Mouse (Mus musculus): ENCODE results near the gene Siglech.

DNA sequence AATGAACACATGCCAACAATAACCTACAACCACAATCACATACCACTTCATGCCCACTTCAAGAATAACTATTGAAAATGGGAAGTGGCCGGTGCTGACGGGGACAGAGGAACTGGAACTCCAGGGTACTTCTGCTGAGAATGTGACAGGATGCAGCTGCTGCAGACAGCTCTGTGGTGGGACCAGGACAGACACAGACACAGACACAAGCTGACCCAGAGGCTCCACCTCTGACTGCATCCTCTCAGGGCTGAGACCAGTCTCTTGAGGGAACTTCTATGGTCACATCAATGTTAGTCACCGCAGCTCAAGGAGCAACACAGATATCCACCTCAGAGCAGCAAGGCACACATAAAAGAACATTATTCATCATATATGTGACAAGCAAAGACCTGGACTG lies 16.6 kb downstream of the Siglech start:
- TF ChIP-seq CTCF (conservative IDR thresholded peaks at IDR 0.05; ENCODE audit: low read length) (no peak), POU5F1 (IDR thresholded peaks at IDR 0.05; ENCODE audit: borderline replicate concordance, low read length) (no peak), NANOG (IDR thresholded peaks at IDR 0.05; ENCODE audit: borderline replicate concordance, low read length) (no peak)

Measured in E14TG2a.4 (cell line).